Mouse (Mus musculus) adrenal gland, postnatal 14 days (tissue): ENCODE data around the gene Tnfrsf18. TPM values are rescaled to one million over a fixed set of nuclear protein-coding genes. Genes with fewer than 3 reads are reported as not detected.

Source experiments
- DNase-seq: peaks from one replicate; pipeline ENCODE4 v3.0.0; 2021; ENCODE audit warnings: mixed read lengths
- total RNA-seq: library from RNA; stranded (reverse); gene quantifications from 2 replicates; pipeline ENCODE4 v1.2.3, GENCODE M21; 2021

The Tnfrsf18 gene
- total RNA-seq, 1 experiment from 2014 or later, result not detected

GRCm38 (mm10) chr4:156033476-156034119, 7.6 kb downstream of the Tnfrsf18 start:
- peak; percentile 75 for DNase-seq

GRCm38 (mm10) chr4:156034301-156034700, 8.3 kb downstream of the Tnfrsf18 start:
- DNase-seq, result no peak

GRCm38 (mm10) chr4:156034901-156035300, 8.9 kb downstream of the Tnfrsf18 start:
- DNase-seq, result no peak

- peak; percentile 35 for DNase-seq
Measured at GRCm38 (mm10) chr4:156044754-156045153, 18.8 kb downstream of the Tnfrsf18 start.

GRCm38 (mm10) chr4:156049779-156050178, 23.8 kb downstream of the Tnfrsf18 start:
- no peak for DNase-seq

GRCm38 (mm10) chr4:156050391-156050980, 24.5 kb downstream of the Tnfrsf18 start:
- peak; percentile 80 for DNase-seq

- no peak for DNase-seq
Measured at GRCm38 (mm10) chr4:156053113-156053512, 27.1 kb downstream of the Tnfrsf18 start.

GRCm38 (mm10) chr4:156054130-156054529, 28.2 kb downstream of the Tnfrsf18 start:
- no peak for DNase-seq

GRCm38 (mm10) chr4:156054606-156055005, 28.6 kb downstream of the Tnfrsf18 start:
- no peak for DNase-seq

- no peak for DNase-seq
Measured at GRCm38 (mm10) chr4:156055173-156055572, 29.2 kb downstream of the Tnfrsf18 start.

GRCm38 (mm10) chr4:156057702-156058101, 31.7 kb downstream of the Tnfrsf18 start:
- DNase-seq, result no peak

GRCm38 (mm10) chr4:156058826-156059225, 32.9 kb downstream of the Tnfrsf18 start:
- DNase-seq, result no peak

GRCm38 (mm10) chr4:156059261-156059660, 33.3 kb downstream of the Tnfrsf18 start, which contains the start of gene Ttll10:
Gene Ttll10, minus strand, starts transcription at chr4:156059414.
- no peak for DNase-seq

GRCm38 (mm10) chr4:156059713-156060112, 33.7 kb downstream of the Tnfrsf18 start:
- DNase-seq, result no peak

GRCm38 (mm10) chr4:156063861-156064509, 38.0 kb downstream of the Tnfrsf18 start:
- DNase-seq, result no peak

- no peak for DNase-seq
Measured at GRCm38 (mm10) chr4:156064510-156064897, 38.5 kb downstream of the Tnfrsf18 start.

- DNase-seq, result no peak
Measured at GRCm38 (mm10) chr4:156065156-156065894, 39.4 kb downstream of the Tnfrsf18 start.

- no peak for DNase-seq
Measured at GRCm38 (mm10) chr4:156067256-156067949, 41.4 kb downstream of the Tnfrsf18 start.

GRCm38 (mm10) chr4:156069701-156070100, 43.7 kb downstream of the Tnfrsf18 start:
- no peak for DNase-seq

- no peak for DNase-seq
Measured at GRCm38 (mm10) chr4:156070276-156070675, 44.3 kb downstream of the Tnfrsf18 start.

- no peak for DNase-seq
Measured at GRCm38 (mm10) chr4:156070716-156071115, 44.8 kb downstream of the Tnfrsf18 start.

GRCm38 (mm10) chr4:156076911-156077382, 51.0 kb downstream of the Tnfrsf18 start:
- DNase-seq, result no peak
